Mouse (Mus musculus) G1E (cell line): ENCODE results near the gene Snx21.

Experiments
- CTCF ChIP-seq: IDR thresholded peaks from 2 replicates; pipeline ENCODE4 v1.5.1; 2012; ENCODE audit warnings: low read depth, low read length, inconsistent platforms, mixed read lengths
- GATA1 ChIP-seq: IDR thresholded peaks from 2 replicates; pipeline ENCODE4 v1.6.1; 2012; ENCODE audit warnings: borderline replicate concordance, low read length, inconsistent platforms, mixed read lengths

- no peak for TF ChIP-seq CTCF
- TF ChIP-seq GATA1: no peak
Observed at GRCm38 (mm10) chr2:164793772-164794171, 8.1 kb downstream of the Snx21 start.
